Mouse (Mus musculus) midbrain, postnatal 0 days (tissue): ENCODE results near the gene Sec23a. TPM values are rescaled to one million over a fixed set of nuclear protein-coding genes. Genes with fewer than 3 reads are reported as not detected.

ENCODE experiments used
- ATAC-seq: fragments of 200-750 bp; cut with Nextera tagmentation; 2 replicates; pipeline ENCODE4 v1.8.0; 2017; ENCODE audit warnings: moderate number of reproducible peaks, mild to moderate bottlenecking, moderate TSS enrichment, moderate library complexity; ENCODE audit not compliant: low FRiP score
- DNase-seq: peaks from one replicate; pipeline ENCODE4 v3.0.0-alpha.2; 2015; ENCODE audit warnings: low spot score
- H3K27ac ChIP-seq: fragments of 300-500 bp; sonication (generic); 2 replicates; pipeline ENCODE4 v1.5.1; 2014; ENCODE audit warnings: low read depth, mild to moderate bottlenecking, low read length, mixed read lengths
- H3K27me3 ChIP-seq: fragments of 300-500 bp; sonication (generic); 2 replicates; pipeline ENCODE4 v1.6.1; 2014; ENCODE audit warnings: low read length, control low read depth, mixed read lengths; ENCODE audit not compliant: insufficient read depth
- H3K36me3 ChIP-seq: fragments of 300-500 bp; sonication (generic); 2 replicates; pipeline ENCODE4 v1.6.1; 2014; ENCODE audit warnings: low read length, control low read depth, mixed read lengths; ENCODE audit not compliant: insufficient read depth
- H3K4me1 ChIP-seq: fragments of 300-500 bp; sonication (generic); 2 replicates; pipeline ENCODE4 v1.6.1; 2014; ENCODE audit warnings: mild to moderate bottlenecking, control low read depth, antibody characterized with exemption, low read length, mixed read lengths; ENCODE audit not compliant: insufficient read depth
- H3K4me2 ChIP-seq: fragments of 300-500 bp; sonication (generic); 2 replicates; pipeline ENCODE4 v1.6.1; 2014; ENCODE audit warnings: low read depth, mild to moderate bottlenecking, low read length, mixed read lengths; ENCODE audit not compliant: poor library complexity, severe bottlenecking
- H3K4me3 ChIP-seq: fragments of 300-500 bp; sonication (generic); 2 replicates; pipeline ENCODE4 v1.5.1; 2014; ENCODE audit warnings: low read depth, mild to moderate bottlenecking, low read length, moderate library complexity
- H3K9ac ChIP-seq: fragments of 300-500 bp; sonication (generic); replicated peaks from 2 replicates; pipeline ENCODE4 v1.6.1; 2014; ENCODE audit warnings: mild to moderate bottlenecking, low read length, moderate library complexity, mixed read lengths; ENCODE audit not compliant: poor library complexity, severe bottlenecking
- H3K9me3 ChIP-seq: fragments of 300-500 bp; sonication (generic); 2 replicates; pipeline ENCODE4 v1.6.1; 2016; ENCODE audit warnings: low read length, control low read depth
- CTCF ChIP-seq: IDR thresholded peaks from 2 replicates; pipeline ENCODE4 v1.5.1; 2016; ENCODE audit warnings: antibody characterized with exemption, mild to moderate bottlenecking
- WGBS: fragments of 180-500 bp; shearing (Covaris S2); extraction: QIAGEN DNeasy Blood & Tissue Kit; methylation state at CpG from one replicate; pipeline ENCODE4 v1.1.7; 2014; 5-methylcytosine and 5-hydroxymethylcytosine counted together
- polyA plus RNA-seq: library from polyadenylated mRNA; unstranded; fragments of >200 nt; fragmentation: Nextera tagmentation; extraction: Ambion mirVana; gene quantifications from 2 replicates; pipeline ENCODE4 v1.2.1, GENCODE M21; 2015
- total RNA-seq: library from RNA; depleted of rRNA; stranded (reverse); fragments of >200 nt; gene quantifications from 2 replicates; pipeline ENCODE4 v1.2.3, GENCODE M21; 2014

Sec23a gene
- total and polyA plus RNA-seq, 2 experiments from 2014 or later = 92.3 to 150 TPM

DNA sequence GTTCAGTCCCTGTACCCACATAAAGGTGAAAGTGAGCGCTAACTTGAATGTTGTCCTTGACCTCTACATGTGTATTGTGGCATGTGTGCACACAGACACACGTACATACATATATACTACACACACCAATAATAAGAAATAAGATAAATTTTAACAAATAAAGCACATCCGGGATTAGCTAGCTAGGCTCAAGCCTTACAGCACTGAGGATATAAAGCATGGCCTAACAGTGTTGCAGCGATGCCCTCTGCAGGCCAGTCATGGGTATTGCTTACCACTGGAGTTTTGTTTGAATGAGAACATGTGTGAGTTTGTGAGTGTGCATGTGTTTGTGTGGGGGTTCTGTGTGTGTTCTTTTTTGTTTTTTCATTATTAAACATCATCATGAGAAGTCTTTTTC, 47.2 kb downstream of the Sec23a start:
- 73% methylated on average over 4 of the region's 4 CpGs for WGBS
- peaks cover 23% of the 10 kb centered on the region for H3K36me3 ChIP-seq
- peak; percentile 92 for TF ChIP-seq CTCF
- H3K9ac ChIP-seq = no peak overlapping the region
- no peaks in the 10 kb centered on the region for H3K27me3 ChIP-seq
- H3K4me3 ChIP-seq = no peak overlapping the region
- H3K27ac ChIP-seq = no peak overlapping the region
- ATAC-seq (peak; percentile 71; the same call in 1 of the 2 replicates), DNase-seq (peak; percentile 69)
- no peaks in the 10 kb centered on the region for H3K9me3 ChIP-seq
- no peaks in the 10 kb centered on the region for H3K4me1 ChIP-seq
- H3K4me2 ChIP-seq = no peak overlapping the region

- Histone ChIP-seq H3K27ac (no peak overlapping the region), H3K4me1 (no peaks in the 10 kb centered on the region), H3K27me3 (no peaks in the 10 kb centered on the region), H3K9ac (no peak overlapping the region), H3K9me3 (no peaks in the 10 kb centered on the region), H3K36me3 (peaks cover 12% of the 10 kb centered on the region), H3K4me2 (no peak overlapping the region), H3K4me3 (no peak overlapping the region)
- WGBS = 100% methylated on average over 1 of the region's 1 CpGs
- DNase-seq (no peak), ATAC-seq (no peak)
- no peak for TF ChIP-seq CTCF
These were observed 51.0 kb downstream of the Sec23a start for GRCm38 (mm10) chr12:58960844-58961243.

- no peak overlapping the region for H3K4me3 ChIP-seq
- TF ChIP-seq CTCF = no peak
- ATAC-seq (no peak), DNase-seq (no peak)
- no peaks in the 10 kb centered on the region for H3K4me1 ChIP-seq
- H3K9ac ChIP-seq = no peak overlapping the region
- H3K27me3 ChIP-seq = no peaks in the 10 kb centered on the region
- H3K9me3 ChIP-seq = no peaks in the 10 kb centered on the region
- H3K27ac ChIP-seq = no peak overlapping the region
- WGBS = 79% methylated on average over 7 of the region's 7 CpGs
- no peak overlapping the region for H3K4me2 ChIP-seq
- no peaks in the 10 kb centered on the region for H3K36me3 ChIP-seq
These were observed 55.2 kb downstream of the Sec23a start for GRCm38 (mm10) chr12:58956624-58957023.

- Histone ChIP-seq H3K9me3 (no peaks in the 10 kb centered on the region), H3K4me2 (no peak overlapping the region), H3K27ac (no peak overlapping the region), H3K27me3 (no peaks in the 10 kb centered on the region), H3K4me1 (no peaks in the 10 kb centered on the region), H3K4me3 (no peak overlapping the region), H3K36me3 (no peaks in the 10 kb centered on the region), H3K9ac (no peak overlapping the region)
- TF ChIP-seq CTCF = no peak
- 68% methylated on average over 7 of the region's 7 CpGs for WGBS
- no peak for DNase-seq
- ATAC-seq = no peak
These were observed 55.7 kb downstream of the Sec23a start for GRCm38 (mm10) chr12:58956162-58956561.

GRCm38 (mm10) chr12:58947879-58948278, 63.9 kb downstream of the Sec23a start:
- no peak overlapping the region for H3K4me3 ChIP-seq
- no peak for TF ChIP-seq CTCF
- no peak overlapping the region for H3K4me2 ChIP-seq
- no peak for DNase-seq
- no peaks in the 10 kb centered on the region for H3K27me3 ChIP-seq
- H3K36me3 ChIP-seq = no peaks in the 10 kb centered on the region
- H3K9ac ChIP-seq = no peak overlapping the region
- H3K4me1 ChIP-seq = no peaks in the 10 kb centered on the region
- ATAC-seq = no peak
- WGBS = 88% methylated on average over 6 of the region's 6 CpGs
- no peak overlapping the region for H3K27ac ChIP-seq
- no peaks in the 10 kb centered on the region for H3K9me3 ChIP-seq

DNA sequence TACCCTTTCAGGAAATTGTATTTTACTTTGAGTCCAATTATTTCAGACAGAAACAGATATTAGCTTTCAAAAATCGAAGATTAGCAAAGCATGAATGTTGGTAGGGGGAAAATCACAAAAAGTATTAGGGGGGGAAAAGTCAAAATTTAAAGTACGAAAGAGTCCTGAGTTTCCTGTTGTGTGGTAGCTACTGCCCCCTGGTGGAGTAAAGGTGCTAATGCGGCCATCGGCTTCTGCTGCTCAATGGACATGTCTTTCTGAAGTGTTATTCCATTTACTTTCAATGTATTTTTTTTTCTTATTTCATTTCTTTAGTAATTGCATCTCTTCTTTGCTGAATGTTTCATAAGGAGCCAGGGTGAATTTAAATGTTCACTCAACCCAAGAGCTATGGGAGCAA, 64.6 kb downstream of the Sec23a start:
- H3K9ac ChIP-seq = no peak overlapping the region
- TF ChIP-seq CTCF = peak; percentile 93
- ATAC-seq (no peak), DNase-seq (peak; percentile 54)
- no peak overlapping the region for H3K4me2 ChIP-seq
- H3K4me3 ChIP-seq = no peak overlapping the region
- H3K9me3 ChIP-seq = no peaks in the 10 kb centered on the region
- H3K27me3 ChIP-seq = no peaks in the 10 kb centered on the region
- no peaks in the 10 kb centered on the region for H3K4me1 ChIP-seq
- no peaks in the 10 kb centered on the region for H3K36me3 ChIP-seq
- WGBS = 15% methylated on average over 4 of the region's 4 CpGs
- H3K27ac ChIP-seq = no peak overlapping the region
